Mouse (Mus musculus): ENCODE measurements at regions not wholly inside any gene's neighbourhood (a gene's known extent, or its start where the extent isn't known, plus 50 kb on each side); places are given as distances from the start of the nearest gene placed in this dataset.

DNA sequence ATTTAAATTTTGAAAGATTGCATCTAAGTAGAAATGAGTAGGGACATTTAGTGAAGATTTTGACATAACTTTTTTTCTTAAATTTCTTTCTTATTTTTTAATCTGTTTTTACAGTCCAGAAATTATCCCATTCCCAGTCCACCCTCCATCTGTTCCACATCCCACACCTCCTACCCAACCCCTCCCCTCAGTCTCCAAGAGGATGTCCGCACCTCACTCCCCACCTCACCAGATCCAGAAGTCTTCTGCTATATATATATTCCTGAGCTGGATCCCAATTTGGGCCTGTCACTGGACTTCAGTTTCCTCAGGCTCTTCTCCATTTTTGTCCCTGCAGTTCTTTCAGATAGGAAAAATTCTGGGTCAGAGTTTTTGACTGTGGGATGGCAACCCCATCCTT is 3879.6 kb upstream of the Gm7489 start:
- DNase-seq, result no peak

DNA sequence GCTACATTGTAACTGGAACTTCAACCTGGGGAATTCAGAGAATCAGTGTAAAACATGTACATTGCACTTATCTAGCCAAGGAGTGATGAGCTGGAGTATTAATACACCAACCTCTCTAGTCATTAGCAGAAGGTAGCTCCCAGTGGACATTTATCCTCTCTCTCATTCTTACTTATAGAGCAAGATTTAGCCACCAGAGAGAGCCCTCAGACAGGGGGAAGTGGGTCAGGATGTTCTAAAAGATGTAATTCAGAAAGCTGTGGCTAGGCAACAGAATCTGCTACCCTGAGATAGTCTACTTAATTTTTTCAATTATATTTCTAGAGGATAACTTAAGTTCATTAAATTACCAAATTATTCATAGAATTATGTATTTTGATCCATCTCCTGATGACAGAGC is 3838.1 kb upstream of the Gm7489 start:
- DNase-seq, result no peak

GRCm38 (mm10) chr15:50053468-50053867 is 3831.2 kb upstream of the Gm7489 start:
- DNase-seq, result no peak

DNA sequence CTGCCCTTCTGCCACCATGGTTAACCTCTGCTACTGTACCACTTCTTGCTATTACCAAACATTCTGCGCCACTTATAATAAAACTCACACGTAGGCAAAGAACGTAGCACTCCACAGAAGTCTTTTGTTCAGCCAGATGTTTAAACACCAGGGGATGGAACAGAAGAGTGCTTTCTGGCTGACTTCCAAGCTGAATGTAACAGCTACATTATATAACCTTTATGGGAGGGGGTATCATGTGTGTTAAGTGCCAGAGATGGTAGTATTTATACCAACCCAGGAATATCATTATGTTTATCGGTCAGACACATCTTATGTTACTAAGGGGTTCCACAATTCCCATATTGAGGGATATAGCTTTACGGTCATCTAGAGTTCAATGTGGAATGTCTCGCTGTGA is 3830.8 kb upstream of the Gm7489 start:
- no peak for DNase-seq

- DNase-seq, result no peak
These were observed 3806.5 kb upstream of the Gm7489 start for GRCm38 (mm10) chr15:50078246-50078645.

GRCm38 (mm10) chr15:50082428-50082827 is 3802.3 kb upstream of the Gm7489 start:
- no peak for DNase-seq

DNA sequence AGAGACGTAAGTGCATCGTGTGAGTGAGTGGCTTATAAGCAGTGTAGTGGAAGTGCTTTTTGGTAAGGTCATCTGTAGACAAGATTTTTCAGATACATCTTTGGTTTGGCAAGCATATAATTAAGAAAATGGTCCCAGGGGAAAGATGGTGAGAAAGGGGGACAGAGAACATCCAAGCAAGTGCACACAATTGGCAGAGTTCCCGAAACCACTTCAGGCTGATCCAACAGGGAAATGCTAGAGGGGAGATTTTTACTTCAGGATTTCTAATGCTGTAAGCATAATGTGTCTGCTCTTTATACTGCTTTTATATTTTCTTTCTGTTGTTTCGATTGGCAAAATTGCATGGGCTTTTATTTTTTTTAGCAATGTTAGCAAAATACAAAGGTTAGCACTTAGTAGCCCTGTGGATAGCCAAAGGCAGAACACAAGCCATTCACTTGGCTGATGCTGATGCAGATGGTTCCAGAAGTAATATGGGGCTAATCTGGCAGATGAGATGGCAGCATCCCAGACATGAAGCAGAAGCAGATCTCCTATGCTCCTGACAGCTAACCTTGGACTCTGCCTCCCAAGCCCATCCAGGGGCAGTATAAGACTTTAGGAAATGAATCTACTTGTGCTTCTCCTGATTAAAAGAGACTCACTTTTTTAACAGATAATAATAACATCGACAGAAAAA is 3782.0 kb upstream of the Gm7489 start:
- DNase-seq, result peak; percentile 27

DNA sequence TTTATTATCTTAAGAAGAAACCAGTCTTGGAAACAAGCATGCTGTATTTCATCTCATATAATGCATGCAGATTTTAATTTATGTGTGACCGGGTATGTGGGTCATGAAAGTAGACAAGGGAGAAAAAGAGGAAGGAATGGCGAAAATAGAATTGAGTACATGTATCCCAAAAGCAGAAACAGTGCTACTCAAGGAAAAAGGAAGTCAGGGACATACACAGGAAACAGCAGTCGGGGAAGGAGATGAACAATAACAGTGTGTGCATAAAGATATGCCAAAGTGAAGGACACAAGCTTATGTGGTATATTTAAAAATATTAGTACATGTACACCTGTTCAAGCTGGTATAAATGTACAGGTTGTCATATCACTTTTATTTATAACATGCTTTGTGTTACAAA is 3775.8 kb upstream of the Gm7489 start:
- no peak for DNase-seq

DNA sequence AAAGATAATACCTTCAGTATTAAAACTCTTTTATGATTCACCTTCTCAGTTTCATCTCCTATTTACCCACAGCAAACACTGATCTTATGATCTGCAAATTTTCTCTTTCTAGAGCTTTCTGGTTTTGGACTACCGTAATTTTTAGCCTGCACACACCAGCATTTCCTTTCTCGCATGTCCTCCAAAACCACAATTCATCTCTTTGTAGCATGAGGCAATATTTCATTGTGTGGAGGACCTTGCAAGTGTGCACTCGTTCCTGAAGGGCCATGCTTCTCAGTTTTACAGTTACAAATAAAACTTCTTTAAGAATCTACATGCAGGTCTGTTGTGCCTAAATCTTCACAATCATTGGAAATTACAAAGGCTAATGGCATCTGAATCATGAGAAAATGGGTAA is 3730.8 kb upstream of the Gm7489 start:
- no peak for DNase-seq

DNA sequence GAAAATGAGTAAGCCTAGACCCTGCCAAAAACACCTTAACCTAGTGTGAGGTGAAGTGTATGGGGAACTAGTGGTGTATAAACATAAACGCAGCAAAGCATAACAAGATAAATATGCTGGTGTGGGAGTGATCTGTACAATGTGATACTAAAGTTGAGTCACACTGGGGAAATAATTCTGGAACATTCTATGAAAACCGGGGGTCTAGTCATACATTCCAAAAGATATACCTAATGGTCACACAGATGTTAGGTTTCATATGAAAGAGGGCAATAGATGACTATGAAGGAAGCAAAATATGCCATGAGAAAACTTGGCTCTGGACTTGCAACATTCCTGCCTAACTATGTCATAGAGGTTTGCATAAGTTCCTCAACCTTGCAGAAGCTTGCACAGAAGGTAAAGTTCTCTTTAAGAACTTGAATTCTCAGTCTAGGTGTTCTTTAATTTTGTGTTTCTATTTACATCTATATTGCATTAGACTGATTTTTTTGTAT is 3712.4 kb upstream of the Gm7489 start:
- DNase-seq, result no peak

- DNase-seq, result no peak
These were observed 3701.5 kb upstream of the Gm7489 start for GRCm38 (mm10) chr15:50183185-50183584.
